ENCODE assay signal across 8 mouse cellular contexts in genomic region chr13:49100417-49100816, GRCm38 (mm10). TPM values are rescaled to one million over a fixed set of nuclear protein-coding genes. Genes with fewer than 3 reads are reported as not detected.
DNase-seq lines count a peak whose midpoint lies in the region; ATAC-seq and TF ChIP-seq lines count a peak whose summit lies in the region.

No protein-coding gene starts in this region.

- intact Hi-C loops in left cerebral cortex, adult 2 months (cut with DNase I): no loop called here

- H3K27me3 ChIP-seq in kidney, embryonic 16.5 days (ENCODE audit: insufficient read depth, low read length): no peaks in the 10 kb centered on the region

- no peaks in the 10 kb centered on the region for H3K36me3 ChIP-seq in kidney, embryonic 16.5 days (ENCODE audit: insufficient read depth, low read length)

- 65% methylated on average over 1 of the region's 1 CpGs for WGBS in kidney, embryonic 16.5 days

- ATAC-seq in kidney, embryonic 16.5 days (ENCODE audit: low FRiP score, low TSS enrichment): 0 out of 2 replicates have a peak, but pooled peaks have one; percentile 42
- ATAC-seq in monocyte, adult 5-6 weeks (replicated peaks; ENCODE audit: insufficient number of reproducible peaks, low FRiP score, low TSS enrichment, poor library complexity, severe bottlenecking): peak; percentile 72

- peaks cover 24% of the 10 kb centered on the region for H3K4me1 ChIP-seq in kidney, embryonic 16.5 days (ENCODE audit: insufficient read depth, low read length)

- no peak for TF ChIP-seq CTCF in left cerebral cortex, adult 2 months (IDR thresholded peaks at IDR 0.05)

- H3K9ac ChIP-seq in kidney, embryonic 16.5 days (replicated peaks; ENCODE audit: low read length): no peak overlapping the region

- no peak overlapping the region for H3K4me3 ChIP-seq in kidney, embryonic 16.5 days (ENCODE audit: low read length)
- H3K4me3 ChIP-seq in left cerebral cortex, adult 2 months: no peak overlapping the region

- no peak overlapping the region for H3K27ac ChIP-seq in kidney, embryonic 16.5 days (ENCODE audit: low read length)
- H3K27ac ChIP-seq in left cerebral cortex, adult 2 months: peak overlapping the region; percentile 32; the same call in 1 of the 2 replicates

- DNase-seq in kidney, adult 11 months: no peak
- DNase-seq in cerebellum, postnatal 25 days: peak; percentile 42 to 66
- peak; percentile 35 to 47 for DNase-seq in heart, adult 9 months (ENCODE audit: low spot score in 2 of 2)
- DNase-seq in left cerebral cortex, adult 2 months (ENCODE audit: extremely low spot score in 1 of 2, low spot score in 2 of 2): peak; percentile 50 to 59
- no peak for DNase-seq in retina, postnatal 1 day
- no peak for DNase-seq in spleen, postnatal 14 days (ENCODE audit: low spot score in 2 of 2)

- H3K4me2 ChIP-seq in kidney, embryonic 16.5 days (replicated peaks; ENCODE audit: low read depth, low read length): no peak overlapping the region

- H3K9me3 ChIP-seq in kidney, embryonic 16.5 days (ENCODE audit: low read length): no peaks in the 10 kb centered on the region

RNA-seq across cellular contexts. Expression of gene Wnk2, which starts 47.4 kb away (rescaled TPM):
- polyA plus RNA-seq in kidney, embryonic 16.5 days (2015; fragmentation: Nextera tagmentation; extraction: Ambion mirVana): 1.0 and 1.2 TPM in 2 replicates
- total RNA-seq in left cerebral cortex, adult 2 months (2021): 100 to 1,000 TPM; 129 to 145 TPM
- total RNA-seq in monocyte, adult 5-6 weeks (2017): not detected in 3 replicates

Comparison
In these comparisons a context has a peak if more than half of its experiments do, and no peak if none do; other contexts are left out.
1. DNase-seq: peak in cerebellum, postnatal 25 days (2 of 2), heart, adult 9 months (2 of 2) and left cerebral cortex, adult 2 months (2 of 2); none in kidney, adult 11 months (single experiment), retina, postnatal 1 day (single experiment) and spleen, postnatal 14 days (0 of 2).
2. RNA of gene Wnk2, which starts 47.4 kb away (total RNA-seq): 129 to 145 TPM in left cerebral cortex, adult 2 months; not detected in monocyte, adult 5-6 weeks; every median in the first group is over 100 times any median in the second.